Mouse (Mus musculus) gastrocnemius, adult 2 months (tissue): ENCODE data around the gene Rab40c. TPM values are rescaled to one million over a fixed set of nuclear protein-coding genes. Genes with fewer than 3 reads are reported as not detected.

Source experiments
- DNase-seq: peaks from one replicate; pipeline ENCODE4 v3.0.0; 2022
- H3K27ac ChIP-seq: fragments of 200-600 bp; 2 replicates; pipeline ENCODE4 v1.8.1; 2022; ENCODE audit warnings: mild to moderate bottlenecking
- H3K4me3 ChIP-seq: fragments of 200-600 bp; 2 replicates; pipeline ENCODE4 v1.8.1; 2022; ENCODE audit warnings: mild to moderate bottlenecking, moderate library complexity
- CTCF ChIP-seq: fragments of 200-600 bp; IDR thresholded peaks from 2 replicates; pipeline ENCODE4 v1.8.1; 2022; ENCODE audit warnings: antibody characterized with exemption, mild to moderate bottlenecking, moderate library complexity
- intact Hi-C: fragments of 180-260 bp; cut with DNase I; formaldehyde crosslinking; loops from one replicate; pipeline ENCODE4 v1.15.1; 2025
- total RNA-seq, 2 experiments: library from RNA; stranded (reverse); gene quantifications; 2 replicates each; pipeline ENCODE4 v1.2.3; 2021

Gene Rab40c
- total RNA-seq, 2 experiments from 2014 or later = 8.1 to 9.5 TPM

DNA sequence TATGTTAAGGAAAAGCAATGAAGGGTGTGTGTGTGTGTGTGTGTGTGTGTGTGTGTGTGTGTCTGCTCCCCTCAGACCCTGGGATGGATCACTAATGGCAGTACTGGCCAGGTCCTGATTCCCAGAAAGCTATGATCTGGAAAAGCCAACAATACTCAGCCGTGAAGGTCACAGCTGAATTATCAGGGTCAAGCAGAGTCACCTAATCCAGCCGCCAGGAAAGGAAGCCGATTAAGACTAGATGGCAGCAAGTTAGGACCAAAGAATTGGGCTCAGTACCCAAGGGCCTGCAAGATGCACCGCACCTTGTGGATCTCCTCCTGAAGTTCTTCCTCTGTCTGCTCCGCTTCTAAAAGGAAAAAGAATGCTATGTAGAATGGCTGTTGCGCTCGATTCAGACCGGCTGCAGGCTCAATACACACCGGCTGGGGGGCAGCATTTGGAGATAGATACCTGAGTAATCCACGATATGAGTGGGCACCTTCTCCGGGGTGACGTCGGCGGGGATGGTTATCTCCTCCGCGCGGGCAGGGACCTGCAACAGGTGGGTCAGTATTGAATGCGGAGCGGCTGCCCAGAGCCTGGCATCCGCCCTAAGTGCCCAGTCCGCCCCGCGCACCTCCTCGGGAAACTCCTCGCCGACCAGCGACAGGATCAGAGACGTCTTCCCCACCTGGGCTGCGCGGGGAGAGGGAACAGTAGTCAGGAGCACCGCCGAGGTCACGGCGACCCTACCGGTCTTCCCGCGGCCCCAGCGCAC is 75.7 kb downstream of the Rab40c start:
- Histone ChIP-seq H3K4me3 (peak overlapping the region; percentile 98), H3K27ac (peak overlapping the region; percentile 97)
- DNase-seq = no peak
- TF ChIP-seq CTCF = no peak
- intact Hi-C loops = loop anchor here (2.0 kb wide), 1 partner anchor 17 kb away; the partner anchor contains the start of gene Wdr90

DNA sequence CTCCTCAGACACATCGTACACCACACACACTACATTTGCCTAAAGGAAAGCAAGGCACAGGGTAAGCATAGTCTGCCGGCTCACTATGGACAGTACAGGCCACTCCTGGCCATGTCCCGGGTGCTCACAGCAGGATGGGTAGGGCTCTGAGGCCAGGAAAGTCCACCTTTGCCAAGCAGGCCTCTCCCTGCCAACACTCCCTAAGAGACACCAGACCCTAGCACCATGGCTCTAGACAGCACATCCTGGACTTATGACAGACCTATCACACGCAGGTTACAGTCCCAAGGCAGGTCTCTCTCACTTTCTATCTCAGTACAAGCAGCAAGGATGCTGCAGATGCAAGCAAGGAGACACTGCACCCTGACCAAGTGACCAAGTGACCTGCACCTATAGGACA is 76.4 kb downstream of the Rab40c start:
- intact Hi-C loops = no loop called here
- TF ChIP-seq CTCF = no peak
- Histone ChIP-seq H3K27ac (peak overlapping the region; percentile 97), H3K4me3 (peak overlapping the region; percentile 98)
- peak; percentile 38 for DNase-seq

DNA sequence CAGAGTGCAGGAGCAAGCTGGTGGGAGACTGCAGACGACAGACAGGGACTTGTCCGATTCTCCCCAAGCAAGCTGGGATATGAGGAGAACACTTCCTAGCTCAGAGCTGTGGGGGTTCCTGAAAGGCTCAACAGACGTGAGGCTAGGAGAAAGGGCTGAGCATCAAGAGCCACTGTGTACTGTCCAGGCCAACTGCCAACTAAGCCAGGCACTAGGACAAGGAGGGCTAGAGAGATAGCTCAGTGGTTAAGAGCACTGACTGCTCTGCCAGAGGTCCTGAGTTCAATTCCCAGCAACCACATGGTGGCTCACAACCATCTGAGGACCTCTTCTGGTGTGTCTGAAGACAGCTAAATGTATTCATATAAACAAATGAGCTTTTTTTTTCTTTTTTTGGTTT is 77.0 kb downstream of the Rab40c start:
- Histone ChIP-seq H3K27ac (no peak overlapping the region), H3K4me3 (no peak overlapping the region)
- no peak for DNase-seq
- intact Hi-C loops = no loop called here
- no peak for TF ChIP-seq CTCF

DNA sequence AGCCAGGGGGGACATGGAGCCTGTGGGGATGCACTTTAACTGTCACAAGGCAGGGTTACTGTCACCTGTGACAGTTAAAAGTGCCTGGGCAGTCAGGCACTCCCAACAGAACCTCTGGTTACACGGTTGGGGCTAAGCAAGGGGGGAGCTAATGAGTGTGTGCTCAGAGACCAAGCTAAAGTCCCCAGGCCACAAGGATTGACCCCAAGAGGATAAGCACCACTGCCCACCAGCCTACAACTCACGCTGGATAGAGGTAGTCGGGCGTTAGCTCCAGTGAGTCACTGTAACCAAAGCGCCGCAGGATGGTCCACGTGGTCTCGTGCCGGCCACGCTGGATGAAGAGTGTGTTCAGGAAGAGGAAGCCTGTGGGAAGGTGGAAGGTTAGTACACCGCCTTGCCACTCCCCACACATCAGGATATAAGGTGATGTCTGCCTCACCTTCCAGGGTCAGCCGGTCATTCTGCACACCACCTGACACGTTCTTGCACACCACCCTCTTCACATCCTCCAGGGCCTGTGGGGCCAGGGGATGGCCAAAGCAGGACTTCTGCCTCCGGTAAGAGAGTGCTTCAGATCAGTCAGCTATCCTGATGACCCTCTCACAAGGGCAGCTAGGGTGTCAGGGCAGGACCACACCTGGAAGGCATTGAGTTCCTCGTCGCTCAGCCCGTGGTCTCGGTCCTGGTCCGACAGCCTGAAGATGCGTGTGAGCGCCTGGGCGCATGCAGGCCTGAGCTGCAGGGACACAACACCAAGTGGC is 78.2 kb downstream of the Rab40c start, which contains the start of gene Gm20683:
TSS of gene Gm20683 (minus strand) at position 647 of the 764 bp plus-strand sequence.
- DNase-seq = no peak
- intact Hi-C loops = no loop called here
- Histone ChIP-seq H3K27ac (peak within 1 kb of the TSS; percentile 99; the same call in 1 of the 2 replicates), H3K4me3 (no peak within 1 kb of the TSS)
- TF ChIP-seq CTCF = no peak

DNA sequence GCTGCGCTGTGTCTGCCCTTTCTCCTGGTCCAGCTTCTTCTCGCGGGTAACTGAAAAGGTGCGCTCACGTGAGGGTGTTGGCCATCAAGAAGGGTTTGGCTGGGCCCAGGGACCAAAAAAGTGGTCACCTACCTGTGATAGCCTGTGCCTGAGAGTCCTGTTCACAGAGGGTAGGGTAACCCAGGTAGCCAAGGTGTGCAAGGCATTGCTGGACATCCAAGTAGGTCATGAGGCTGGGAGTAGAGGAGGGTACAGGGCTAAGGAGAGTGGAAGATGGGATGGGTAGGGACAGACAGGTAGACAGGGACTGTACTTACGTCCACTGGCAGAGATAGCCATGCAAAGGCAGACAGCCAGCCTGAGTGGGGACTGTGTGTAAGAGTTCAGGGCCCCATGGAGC is 79.0 kb downstream of the Rab40c start:
- peak overlapping the region; percentile 99 for H3K27ac ChIP-seq
- no peak for DNase-seq
- H3K4me3 ChIP-seq = no peak overlapping the region
- no peak for TF ChIP-seq CTCF
- intact Hi-C loops = no loop called here

DNA sequence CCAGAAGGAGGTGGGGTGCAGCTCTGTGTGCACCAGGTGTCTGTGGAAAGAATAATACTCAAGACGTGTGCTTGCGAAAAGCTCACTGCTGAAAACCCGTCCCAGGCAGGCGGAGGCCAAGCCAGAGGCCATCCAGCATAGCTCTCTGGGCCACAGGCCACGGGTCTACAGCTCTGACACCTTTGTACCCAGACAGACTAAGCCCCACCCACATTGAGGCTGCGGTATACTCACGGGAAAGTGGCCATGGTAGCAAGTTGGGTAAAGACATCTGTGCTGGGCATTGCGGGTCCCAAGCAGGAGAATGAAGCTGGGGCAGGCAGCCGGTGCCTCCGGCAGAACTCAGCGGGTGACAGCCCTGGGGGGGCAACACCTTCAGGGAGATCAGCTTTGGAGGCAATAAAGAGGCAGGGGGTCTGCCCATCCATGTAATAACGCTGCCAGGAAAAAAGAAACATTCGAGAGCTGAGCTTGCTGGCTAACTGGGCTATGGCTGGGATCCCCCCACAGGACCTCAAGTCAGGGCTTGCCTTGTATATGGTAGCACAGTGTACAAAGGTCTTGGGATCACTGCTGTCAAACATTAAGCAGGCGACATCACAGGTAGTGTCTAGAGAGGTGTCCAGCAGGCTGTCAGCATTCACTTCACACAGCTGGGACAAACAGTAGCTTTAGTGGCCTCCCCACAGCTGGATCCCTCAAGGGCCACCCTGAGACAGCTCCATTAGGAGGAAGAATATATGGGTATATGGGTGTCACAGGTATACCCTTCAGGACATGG is 79.9 kb downstream of the Rab40c start:
- Histone ChIP-seq H3K4me3 (peak overlapping the region; percentile 28), H3K27ac (peak overlapping the region; percentile 99)
- no peak for DNase-seq
- TF ChIP-seq CTCF = no peak
- intact Hi-C loops = no loop called here

DNA sequence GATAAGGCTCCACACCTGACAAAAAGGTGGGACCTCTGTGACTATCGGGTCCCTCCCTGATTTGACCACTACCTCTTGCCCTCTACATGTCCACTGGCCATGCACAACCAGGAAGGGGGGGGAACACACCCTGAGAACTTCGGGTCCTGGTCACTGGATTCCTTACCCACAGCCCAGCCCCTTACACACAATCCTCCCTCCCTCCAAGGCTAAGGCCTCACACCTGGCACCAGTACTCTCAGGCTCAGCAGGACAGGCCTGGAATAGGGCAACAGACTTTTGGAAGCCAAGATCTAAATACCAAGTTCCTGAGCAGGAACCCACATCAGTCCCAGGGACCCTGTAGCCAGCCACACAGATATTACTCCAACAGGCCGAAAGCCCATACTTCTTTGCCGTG is 80.6 kb downstream of the Rab40c start:
- intact Hi-C loops = no loop called here
- no peak for TF ChIP-seq CTCF
- DNase-seq = peak; percentile 65
- peak overlapping the region; percentile 99 for H3K27ac ChIP-seq
- peak overlapping the region; percentile 28 for H3K4me3 ChIP-seq

DNA sequence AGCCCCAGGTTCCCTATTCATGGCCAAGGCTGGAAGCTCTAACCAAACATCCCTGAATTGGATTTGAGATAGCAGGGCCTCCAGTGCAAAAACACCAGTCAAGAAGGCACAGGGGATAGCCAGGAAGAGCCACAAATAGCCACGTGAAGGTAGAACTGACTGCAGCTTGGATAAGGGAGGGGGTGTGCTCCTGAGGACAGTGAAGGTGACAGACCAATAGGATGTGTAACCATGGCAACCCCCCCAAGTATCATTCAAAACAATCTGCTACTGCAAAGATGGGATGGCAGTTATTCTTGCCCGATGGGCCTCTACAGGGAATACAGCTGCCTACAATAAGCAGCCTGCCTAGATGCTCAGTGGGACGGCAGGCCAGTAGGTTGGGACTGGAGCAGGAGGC is 82.0 kb downstream of the Rab40c start:
- intact Hi-C loops = no loop called here
- Histone ChIP-seq H3K4me3 (peak overlapping the region; percentile 95), H3K27ac (peak overlapping the region; percentile 99)
- DNase-seq = peak; percentile 40
- TF ChIP-seq CTCF = no peak

DNA sequence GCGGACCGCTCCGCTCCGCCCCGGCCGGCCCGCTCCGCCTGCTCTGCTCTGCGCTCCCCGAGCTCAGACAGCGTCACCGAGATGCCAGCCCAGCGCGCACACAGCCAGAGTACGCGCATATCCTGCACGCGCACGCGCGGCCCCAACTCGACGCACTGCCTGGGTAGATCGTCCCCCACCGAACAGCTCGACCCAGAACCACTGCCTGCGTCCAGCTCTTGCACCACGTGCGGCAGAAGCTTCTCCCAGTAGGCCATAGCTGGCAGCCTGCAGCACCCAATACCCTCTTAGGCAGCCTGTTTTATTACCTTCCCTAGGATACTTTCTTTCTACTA is 82.5 kb downstream of the Rab40c start, which contains the start of gene Rhbdl1:
TSS of gene Rhbdl1 (minus strand) at position 220 of the 335 bp plus-strand sequence.
- no peak for TF ChIP-seq CTCF
- peak within 1 kb of the TSS; percentile 99 for H3K27ac ChIP-seq
- intact Hi-C loops = no loop called here
- peak; percentile 93 for DNase-seq
- H3K4me3 ChIP-seq = peak within 1 kb of the TSS; percentile 95

DNA sequence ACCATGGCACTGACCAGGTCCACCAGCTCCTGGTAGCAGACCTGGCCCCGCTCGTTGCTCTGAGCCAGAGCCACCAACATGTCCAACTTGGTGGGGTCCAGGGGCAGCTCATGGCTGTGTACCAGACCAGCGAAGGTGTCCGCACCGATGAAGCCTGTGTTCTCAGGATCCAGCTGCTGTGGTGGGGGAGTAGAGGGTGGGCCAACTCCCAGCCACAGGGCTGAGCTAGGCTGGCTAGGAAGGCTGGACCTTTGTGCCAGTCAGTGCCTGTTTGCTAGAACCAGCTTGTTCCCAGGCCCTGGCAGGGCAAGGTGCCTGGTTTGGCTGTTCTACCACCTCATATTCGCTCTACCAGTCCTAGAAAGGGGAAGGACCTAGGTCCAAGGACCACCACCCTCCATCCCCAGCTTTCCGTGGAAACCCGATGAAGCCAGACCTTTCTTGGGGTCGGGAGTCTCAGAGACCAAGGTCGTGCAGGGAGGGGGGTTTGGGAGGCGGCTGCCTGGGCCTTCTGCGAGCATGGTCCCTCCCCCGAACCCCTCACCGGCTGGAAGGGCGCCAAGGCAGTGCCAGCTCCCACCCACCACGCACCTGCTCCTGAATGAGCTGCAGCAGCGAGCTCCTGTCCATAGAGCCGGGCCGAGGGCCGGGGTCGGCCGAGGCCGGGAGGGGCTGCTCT is 83.0 kb downstream of the Rab40c start:
- peak; percentile 66 for DNase-seq
- Histone ChIP-seq H3K4me3 (peak overlapping the region; percentile 95), H3K27ac (peak overlapping the region; percentile 99)
- TF ChIP-seq CTCF = no peak
- intact Hi-C loops = no loop called here

DNA sequence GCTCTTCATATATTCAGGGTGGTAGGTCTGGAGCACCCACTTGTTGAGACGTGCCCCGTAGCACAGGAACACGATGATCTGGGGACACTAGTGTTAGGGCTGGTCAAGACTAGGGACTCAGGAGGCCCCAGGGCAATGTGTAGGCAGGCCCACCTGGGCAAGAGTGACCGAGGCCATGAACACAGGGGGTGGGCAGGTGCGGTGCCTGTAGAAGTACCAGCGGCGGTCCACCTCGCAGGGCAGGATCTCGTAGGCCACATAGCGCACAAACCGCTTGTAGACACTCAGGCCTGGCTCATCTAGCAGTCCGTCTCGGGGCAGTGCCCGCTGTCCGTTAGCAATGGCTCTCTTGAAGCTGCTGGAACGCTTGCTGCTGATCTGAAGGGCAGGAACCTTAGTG is 83.7 kb downstream of the Rab40c start:
- TF ChIP-seq CTCF = no peak
- Histone ChIP-seq H3K4me3 (peak overlapping the region; percentile 95), H3K27ac (peak overlapping the region; percentile 99)
- intact Hi-C loops = no loop called here
- DNase-seq = no peak

DNA sequence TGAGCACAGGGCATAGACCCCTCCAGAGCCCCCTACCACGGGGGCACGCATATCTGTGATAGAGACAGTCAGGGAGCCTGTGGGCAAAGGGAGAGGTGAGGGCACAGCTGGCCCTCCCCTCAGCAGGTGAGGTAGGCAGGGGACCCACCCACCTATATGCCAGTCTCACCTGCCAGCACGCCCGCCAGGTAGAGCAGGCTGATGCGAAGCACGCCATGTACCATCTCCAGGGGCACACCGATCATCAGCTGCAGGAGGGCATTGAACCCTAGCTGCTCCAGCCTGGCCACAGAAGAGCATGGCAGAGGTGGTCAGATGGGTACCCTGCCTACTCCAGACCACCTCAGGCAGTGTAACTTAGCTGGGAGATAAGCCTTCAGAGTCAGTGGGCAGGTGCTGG is 84.2 kb downstream of the Rab40c start:
- intact Hi-C loops = no loop called here
- TF ChIP-seq CTCF = no peak
- DNase-seq = no peak
- H3K4me3 ChIP-seq = peak overlapping the region; percentile 95
- peak overlapping the region; percentile 99 for H3K27ac ChIP-seq
